Mouse (Mus musculus) heart, postnatal 25 days (tissue): ENCODE measurements around the gene Mapt. TPM values are rescaled to one million over a fixed set of nuclear protein-coding genes. Genes with fewer than 3 reads are reported as not detected.
A peak's percentile ranks its signal among the peaks of the same experiment; 100 is the strongest.

Experiments
- DNase-seq: peaks from one replicate; pipeline ENCODE4 v3.0.0; 2022; ENCODE audit warnings: low spot score
- intact Hi-C: fragments of 180-260 bp; cut with DNase I; formaldehyde crosslinking; loops from one replicate; pipeline ENCODE4 v1.15.1; 2025
- total RNA-seq, 2 experiments: library from RNA; stranded (reverse); gene quantifications; 2 replicates each; pipeline ENCODE4 v1.2.3; 2021

Mapt gene
- total RNA-seq, 2 experiments from 2014 or later, result 67.0 to 70.7 TPM

DNA sequence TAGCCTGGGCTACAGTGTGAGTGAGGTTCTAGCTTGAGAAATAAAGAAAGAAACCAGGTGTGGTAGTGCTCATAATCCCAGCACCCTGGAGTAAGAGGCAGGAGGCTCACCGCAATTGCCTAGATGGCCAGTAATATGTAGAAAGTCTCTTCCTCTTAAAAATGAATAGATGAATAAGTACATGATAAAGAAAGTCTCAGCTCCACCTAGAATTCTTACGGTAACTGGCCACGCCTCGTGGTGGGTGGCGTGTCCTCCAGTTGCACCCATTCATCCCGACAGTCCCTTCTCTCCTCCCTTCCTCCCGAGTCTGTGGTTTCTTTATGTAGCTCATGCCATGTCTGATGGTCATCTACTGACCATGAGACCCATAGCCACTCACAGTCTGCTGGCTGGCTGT, 74.5 kb downstream of the Mapt start:
- DNase-seq, result no peak
- intact Hi-C loops, result no loop called here

DNA sequence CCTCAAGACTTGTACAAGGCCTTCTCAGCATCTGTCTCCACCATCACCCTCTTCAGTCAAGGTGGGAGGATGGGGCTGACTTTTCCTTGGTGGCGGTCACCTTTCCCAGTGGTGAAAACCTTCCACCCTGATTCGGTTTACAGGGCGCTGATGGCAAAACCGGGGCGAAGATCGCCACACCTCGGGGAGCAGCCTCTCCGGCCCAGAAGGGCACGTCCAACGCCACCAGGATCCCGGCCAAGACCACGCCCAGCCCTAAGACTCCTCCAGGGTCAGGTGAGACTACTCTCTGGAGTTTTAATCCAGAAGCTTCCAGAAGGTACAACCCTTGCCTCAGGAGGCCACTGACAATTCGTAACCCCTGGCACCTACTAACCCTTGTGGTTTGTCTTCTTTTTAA, 75.3 kb downstream of the Mapt start:
- DNase-seq, result no peak
- intact Hi-C loops, result no loop called here

DNA sequence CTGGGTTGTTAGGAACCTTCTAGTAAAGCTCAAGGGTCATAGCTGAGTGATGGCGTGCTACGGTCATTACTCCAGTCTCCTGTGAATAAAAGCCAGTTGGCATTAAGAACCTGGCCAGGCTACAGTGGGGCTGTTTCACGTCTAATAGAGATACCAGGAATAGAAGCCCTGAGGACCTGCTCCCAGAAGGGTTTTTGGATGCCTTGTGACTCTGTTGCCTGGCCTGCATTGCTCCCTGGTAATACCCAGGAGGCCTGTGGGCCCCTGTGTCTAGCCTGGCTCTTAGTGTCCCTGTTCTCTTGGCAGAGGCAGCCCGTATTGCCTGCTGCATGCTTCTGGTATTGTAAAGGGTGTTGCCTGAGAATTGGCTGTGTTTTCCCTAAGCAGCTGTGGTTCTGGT, 75.9 kb downstream of the Mapt start:
- intact Hi-C loops, result no loop called here
- DNase-seq, result no peak

DNA sequence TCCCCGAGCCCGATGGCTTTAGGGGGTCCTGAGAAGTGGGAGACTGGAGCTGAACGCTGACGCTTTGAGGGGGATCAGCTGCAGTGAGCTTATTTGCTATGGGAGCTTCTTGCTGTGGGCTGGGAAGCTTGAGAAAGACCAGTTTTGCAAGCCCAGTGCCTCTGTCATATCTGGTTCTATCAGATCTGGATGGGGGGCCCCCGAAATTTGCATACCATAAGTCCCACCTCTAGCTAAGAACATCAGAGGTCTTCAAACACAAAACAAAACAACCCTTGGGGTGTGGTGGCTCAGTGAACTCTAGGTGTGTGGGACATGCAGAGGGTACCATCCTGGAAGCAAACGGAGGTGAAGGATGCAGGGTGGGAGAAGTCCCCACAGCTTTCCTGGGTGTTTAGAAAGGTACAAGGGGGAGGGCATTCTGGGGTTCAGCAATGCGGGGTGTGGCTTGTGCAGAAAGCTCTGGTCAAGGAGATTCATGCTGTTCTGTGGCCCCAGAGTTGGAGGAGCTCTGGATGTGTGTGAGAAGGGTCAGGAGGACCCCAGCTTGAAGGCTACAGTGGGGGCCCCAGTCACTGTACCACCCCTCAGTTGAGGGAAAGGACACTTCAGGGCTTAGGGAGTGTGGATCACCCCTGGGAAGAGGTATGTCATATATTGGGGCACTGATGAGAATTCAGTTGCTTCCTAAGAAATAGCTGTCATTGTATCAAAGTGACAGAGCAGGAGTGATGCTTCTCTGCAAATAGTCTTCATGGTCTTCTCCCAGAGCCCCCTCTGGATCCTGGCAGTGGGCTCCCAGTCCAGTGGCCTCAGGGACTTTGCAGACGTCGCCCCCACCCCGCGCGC, 78.4 kb downstream of the Mapt start:
- intact Hi-C loops, result loop anchor here (10.0 kb wide), 1 partner anchor 815 kb away; the partner anchor contains the start of gene Mettl2
- no peak for DNase-seq

DNA sequence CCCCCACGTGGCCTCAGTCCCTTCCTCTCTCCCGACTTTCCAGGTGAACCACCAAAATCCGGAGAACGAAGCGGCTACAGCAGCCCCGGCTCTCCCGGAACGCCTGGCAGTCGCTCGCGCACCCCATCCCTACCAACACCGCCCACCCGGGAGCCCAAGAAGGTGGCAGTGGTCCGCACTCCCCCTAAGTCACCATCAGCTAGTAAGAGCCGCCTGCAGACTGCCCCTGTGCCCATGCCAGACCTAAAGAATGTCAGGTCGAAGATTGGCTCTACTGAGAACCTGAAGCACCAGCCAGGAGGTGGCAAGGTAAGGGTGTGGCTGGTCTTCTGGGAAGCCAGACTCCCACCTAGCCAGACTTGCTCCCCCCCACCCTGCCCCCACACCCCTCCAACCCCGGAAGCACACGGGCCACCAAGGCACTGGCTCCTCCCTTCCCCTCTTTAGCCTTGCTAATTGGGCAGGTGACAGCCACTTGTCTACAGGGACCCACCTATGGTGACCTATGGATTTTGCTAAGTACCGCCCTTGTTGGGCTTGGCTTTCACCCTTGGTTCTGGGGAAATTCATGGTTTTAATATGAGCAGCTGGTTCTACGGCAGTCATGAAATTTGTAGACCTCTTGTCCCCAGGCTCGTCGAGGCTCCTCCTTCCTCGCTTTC, 79.2 kb downstream of the Mapt start:
- no peak for DNase-seq
- intact Hi-C loops, result loop anchor here (10.0 kb wide), 1 partner anchor 814 kb away; the partner anchor contains the start of gene Mettl2

DNA sequence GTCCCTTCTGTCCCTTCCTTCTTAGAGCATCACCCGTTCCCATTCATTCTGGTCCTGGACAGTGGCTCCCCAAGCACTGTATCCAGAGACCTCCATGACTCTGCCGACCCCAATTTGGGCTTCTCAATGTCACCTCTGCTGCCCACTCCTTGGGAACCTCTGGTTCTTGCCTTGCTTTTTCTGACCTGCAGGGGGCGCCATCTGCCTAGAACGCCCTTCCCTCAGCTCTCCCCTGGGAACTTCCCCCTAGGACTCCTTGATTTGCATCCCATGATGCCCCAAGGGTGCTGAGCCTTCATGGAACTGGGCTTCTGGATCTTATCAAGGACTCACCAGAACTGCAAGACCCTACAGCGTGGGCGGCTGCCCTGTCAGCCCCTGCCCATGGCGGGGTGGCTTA, 80.5 kb downstream of the Mapt start:
- no peak for DNase-seq
- intact Hi-C loops, result loop anchor here (10.0 kb wide), 1 partner anchor 813 kb away; the partner anchor contains the start of gene Mettl2

DNA sequence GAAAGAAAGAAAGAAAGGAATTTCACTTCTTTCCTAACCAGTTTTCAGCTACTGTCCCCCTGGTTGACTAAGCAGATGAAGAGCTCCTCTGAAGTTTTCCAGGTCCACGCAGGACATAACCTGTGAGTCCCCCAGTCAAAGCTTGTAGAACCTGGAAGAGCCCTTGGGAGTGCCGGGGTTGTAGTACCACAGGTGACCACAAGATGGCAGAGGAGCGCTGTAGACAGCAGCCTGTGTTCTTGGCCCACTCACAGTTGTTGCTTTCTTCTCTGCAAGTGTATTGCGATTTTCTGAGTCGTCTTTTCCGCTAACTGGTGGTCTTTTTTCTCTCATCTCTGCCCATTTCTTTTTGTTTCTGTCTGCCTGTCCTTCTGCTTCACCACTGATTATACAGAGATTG, 84.5 kb downstream of the Mapt start:
- DNase-seq, result no peak
- intact Hi-C loops, result loop anchor here (1.0 to 10.0 kb wide), 2 partner anchors 146 to 809 kb away; partner anchors contain the start of gene Mettl2

DNA sequence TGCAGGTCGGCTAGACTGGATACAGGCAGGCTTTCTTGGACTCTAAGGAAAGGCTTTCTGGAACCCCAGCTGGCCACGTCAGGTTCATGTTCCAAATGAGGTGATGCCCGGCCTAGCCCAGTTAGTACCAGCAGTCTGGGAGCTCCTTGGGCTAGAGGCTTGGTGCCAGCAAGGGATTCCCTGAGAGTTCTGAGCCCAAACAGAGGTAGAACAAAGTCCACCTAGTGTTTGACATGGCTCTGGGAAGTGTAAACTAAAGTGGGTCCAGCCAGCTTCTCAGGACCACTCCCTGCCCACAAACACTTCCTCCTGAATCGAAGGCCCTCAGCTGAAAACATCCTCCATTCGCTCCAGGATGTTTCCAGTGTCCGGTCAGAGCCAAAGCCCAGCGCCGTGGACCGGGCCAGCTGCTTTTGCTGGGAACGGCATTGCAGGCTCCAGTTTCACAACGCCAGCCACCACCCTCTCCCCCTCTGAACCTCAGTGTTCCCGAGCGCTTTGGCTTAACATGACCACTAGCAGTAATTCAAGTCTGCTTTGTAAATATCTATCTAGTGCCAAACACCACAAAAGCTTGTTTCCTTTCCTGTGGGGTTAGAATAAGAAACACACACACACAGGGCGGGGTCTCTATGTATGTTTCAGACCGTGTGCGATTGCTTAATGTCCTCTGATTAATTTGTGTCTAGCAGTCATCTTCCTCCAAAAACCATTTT, 85.7 kb downstream of the Mapt start:
- peak; percentile 47 for DNase-seq
- intact Hi-C loops, result loop anchor here (10.0 kb wide), 1 partner anchor 808 kb away; the partner anchor contains the start of gene Mettl2

DNA sequence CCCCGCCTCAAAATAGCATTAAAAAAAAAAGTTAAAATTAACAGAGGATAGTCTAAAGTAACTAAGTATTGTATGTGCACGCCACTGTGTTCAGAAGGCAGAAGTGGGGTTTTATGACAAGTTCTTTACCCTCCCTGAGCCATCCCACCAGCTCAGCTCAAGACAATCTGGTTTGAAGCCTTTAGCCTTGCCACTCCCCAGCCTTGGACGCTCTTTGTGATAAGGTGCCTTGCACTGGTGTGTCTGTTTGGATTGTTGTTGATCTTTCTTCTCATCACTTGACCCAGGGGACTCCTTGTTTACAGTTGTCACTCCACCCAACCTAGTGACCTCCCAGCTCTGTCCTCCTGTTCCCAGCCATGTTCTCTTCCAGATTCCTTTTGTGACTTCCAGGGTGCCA, 86.4 kb downstream of the Mapt start:
- no peak for DNase-seq
- intact Hi-C loops, result loop anchor here (10.0 kb wide), 1 partner anchor 807 kb away; the partner anchor contains the start of gene Mettl2

DNA sequence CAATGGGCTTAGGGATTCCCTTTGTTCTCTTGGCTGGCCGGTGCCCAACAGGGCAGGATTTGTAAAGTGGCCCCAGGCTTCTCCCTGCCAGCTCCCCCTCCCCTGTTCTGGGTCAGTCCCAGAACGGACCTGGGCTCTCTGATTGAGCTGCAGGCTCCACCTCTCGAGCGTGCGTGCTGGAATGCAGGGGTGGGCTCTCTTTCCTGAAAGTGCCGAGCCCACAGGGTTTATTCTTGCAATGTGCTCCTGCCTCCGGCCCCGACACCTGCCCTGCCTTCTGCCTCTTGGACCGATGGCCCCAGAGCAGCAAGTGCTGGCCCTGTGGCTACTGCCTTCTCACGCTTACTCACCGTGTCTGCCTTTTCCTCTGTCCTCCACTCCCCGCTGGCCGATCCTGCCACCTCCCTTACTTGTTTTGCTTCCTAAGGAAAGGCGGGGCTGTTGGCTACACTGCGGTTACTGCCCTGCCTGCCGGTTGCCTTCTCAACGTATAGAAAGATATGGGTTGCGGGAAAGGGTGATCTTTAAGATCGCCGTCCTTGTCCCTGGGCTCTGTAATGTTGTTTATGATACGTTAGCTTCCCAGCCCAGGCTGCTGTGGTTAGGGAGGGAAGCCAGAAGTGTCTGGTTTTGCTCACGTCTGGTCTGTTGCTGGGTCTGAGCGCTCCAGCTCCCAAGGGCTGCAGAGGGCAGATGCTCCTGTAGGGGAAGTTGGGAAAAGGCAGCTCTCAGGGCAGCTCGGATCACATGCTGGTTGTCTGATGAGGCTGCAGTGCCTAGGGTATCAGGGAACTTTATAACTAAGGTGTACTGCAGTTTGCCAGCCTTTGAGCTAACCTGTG, 88.0 kb downstream of the Mapt start:
- intact Hi-C loops, result loop anchor here (10.0 kb wide), 1 partner anchor 806 kb away; the partner anchor contains the start of gene Mettl2
- DNase-seq, result no peak

DNA sequence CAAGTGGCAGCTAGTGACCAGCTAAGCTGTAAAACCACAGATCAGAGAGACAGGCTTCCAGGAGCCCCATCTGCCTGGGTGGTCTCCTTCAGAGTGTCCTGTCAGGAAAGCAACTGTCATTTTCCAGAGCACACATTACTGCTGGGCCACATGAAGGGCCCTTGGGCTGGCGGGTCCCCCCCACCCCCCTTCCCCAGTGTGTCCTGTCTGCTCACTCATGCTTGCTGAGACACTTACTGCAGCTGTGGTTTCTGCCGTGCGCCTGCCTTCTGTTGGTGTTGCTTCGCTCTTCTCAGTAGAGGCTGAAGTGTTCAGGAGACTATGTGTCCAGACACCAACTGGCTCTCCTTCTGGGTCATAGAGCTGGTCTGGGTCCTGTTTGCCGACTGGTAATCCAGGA, 89.3 kb downstream of the Mapt start:
- intact Hi-C loops, result no loop called here
- no peak for DNase-seq

DNA sequence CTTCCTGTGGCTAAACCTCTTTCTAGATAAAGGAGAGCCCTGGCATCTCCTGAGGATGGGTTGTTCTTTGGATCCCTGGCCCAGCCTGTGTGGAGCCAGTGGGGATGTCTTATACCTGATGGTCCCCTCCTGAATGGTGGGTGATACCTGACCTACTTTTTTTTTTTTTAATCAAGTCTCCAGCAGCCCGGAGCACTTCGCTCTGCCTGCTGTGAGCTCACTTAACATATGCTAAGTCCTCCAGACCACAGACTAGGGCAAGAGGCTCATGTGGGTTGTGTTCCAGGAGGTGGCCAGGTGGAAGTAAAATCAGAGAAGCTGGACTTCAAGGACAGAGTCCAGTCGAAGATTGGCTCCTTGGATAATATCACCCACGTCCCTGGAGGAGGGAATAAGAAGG, 91.0 kb downstream of the Mapt start:
- DNase-seq, result no peak
- intact Hi-C loops, result no loop called here

DNA sequence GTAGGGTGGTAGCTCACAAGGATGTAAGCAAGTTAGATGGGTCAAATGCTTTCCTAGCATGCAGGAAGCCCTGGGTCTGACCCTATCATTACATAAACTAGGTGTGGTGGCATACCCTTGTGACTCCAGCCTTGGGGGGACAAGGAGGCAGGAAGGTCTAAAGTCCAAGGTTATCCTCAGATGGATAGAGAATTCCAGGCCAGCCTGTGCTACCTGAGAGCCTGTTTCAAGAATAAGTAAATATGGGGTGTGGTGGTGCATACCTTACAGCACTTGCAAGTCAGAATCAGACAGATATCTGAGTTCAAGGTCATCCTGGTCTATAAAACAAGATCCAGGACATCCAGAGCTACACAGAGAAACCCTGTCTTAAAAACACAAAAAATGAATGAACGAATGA, 96.3 kb downstream of the Mapt start:
- DNase-seq, result no peak
- intact Hi-C loops, result no loop called here

DNA sequence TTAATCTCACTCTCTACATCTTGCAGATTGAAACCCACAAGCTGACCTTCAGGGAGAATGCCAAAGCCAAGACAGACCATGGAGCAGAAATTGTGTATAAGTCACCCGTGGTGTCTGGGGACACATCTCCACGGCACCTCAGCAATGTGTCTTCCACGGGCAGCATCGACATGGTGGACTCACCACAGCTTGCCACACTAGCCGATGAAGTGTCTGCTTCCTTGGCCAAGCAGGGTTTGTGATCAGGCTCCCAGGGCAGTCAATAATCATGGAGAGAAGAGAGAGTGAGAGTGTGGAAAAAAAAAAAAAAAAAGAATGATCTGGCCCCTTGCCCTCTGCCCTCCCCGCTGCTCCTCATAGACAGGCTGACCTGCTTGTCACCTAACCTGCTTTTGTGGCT, 96.8 kb downstream of the Mapt start:
- intact Hi-C loops, result no loop called here
- no peak for DNase-seq

DNA sequence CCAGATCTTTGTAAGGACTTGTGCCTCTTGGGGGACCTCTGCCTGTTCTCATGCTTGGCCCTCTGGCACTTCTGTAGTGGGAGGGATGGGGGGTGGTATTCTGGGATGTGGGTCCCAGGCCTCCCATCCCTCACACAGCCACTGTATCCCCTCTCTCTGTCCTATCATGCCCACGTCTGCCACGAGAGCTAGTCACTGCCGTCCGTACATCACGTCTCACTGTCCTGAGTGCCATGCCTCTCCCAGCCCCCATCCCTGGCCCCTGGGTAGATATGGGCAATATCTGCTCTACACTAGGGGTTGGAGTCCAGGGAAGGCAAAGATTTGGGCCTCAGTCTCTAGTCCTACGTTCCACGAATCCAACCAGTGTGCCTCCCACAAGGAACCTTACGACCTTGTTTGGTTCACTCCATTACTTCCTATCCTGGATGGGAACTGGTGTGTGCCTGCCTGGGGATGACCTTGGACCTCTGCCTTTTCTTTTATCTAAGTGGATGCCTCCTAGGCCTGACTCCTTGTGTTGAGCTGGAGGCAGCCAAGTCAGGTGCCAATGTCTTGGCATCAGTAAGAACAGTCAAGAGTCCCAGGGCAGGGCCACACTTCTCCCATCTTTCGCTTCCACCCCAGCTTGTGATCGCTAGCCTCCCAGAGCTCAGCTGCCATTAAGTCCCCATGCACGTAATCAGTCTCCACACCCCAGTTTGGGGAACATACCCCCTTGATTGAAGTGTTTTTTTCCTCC, 98.2 kb downstream of the Mapt start:
- DNase-seq, result no peak
- intact Hi-C loops, result no loop called here

DNA sequence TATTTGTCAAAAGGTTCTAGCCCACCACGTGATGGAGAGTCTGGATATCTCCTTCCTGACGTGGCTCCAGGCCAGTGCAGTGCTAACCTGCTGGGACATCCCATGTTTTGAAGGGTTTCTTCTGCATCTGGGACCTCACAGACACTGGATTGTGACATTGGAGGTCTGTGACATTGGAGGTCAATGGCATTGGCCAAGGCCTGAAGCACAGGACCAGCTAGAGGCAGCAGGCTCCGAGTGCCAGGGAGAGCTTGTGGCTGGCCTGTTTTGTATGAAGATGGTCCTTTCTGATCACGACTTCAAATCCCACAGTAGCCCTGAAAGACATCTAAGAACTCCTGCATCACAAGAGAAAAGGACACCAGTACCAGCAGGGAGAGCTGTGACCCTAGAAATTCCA, 99.0 kb downstream of the Mapt start:
- intact Hi-C loops, result no loop called here
- no peak for DNase-seq

DNA sequence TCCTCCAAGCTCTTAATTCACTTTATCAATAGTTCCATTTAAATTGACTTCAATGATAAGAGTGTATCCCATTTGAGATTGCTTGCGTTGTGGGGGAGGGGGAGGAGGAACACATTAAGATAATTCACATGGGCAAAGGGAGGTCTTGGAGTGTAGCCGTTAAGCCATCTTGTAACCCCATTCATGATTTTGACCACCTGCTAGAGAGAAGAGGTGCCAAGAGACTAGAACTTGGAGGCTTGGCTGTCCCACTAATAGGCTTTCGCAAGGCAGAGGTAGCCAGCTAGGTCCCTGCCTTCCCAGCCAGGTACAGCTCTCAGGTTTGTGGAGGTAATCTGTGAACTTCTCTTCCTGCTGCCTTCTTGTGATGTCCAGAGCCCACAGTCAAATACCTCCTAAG, 100.0 kb downstream of the Mapt start:
- intact Hi-C loops, result no loop called here

DNA sequence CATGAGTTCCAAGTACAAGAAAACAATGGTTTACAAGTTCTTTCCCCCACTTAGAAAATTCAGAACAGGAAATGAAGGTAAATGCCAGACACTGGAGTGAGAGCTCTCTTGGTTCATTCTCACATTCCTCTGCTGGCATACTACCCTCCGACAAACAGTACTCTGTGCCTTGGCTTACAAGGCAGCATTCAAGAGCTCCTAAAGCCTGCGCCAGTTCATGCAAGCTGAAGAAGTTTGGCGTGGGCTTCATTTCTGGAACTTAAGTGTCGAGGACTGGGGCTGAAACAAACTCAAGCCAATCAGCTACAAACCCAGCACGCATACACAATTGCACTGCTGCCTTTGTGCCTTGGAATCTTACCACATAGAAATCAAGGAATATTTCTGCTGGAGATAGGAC, 100.9 kb downstream of the Mapt start:
- no peak for DNase-seq
- intact Hi-C loops, result no loop called here

More for the DNA sequence above, 100.0 kb downstream of the Mapt start:
- no peak for DNase-seq

DNA sequence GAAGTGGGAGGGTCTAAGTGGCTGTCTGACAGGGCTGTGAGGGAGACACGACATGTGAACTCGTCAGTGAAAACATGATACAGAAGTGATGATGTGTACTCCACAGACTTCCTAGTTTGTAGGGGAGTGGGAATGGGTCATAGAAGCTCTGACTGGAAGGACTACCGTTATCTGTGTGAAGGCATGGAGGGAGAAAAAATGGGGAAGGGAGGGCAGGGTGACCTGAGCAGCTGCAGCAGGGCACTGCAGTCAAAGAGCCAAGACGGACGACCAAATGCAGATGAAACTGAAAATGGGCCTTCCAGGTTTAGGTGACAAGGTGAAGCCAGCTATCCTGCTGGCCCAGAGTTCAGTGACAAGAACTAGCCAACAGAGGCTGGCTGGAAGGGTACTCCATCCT, 102.9 kb downstream of the Mapt start:
- DNase-seq, result no peak
- intact Hi-C loops, result no loop called here
